Mouse (Mus musculus): ENCODE results near the gene Ikbkg. TPM values are rescaled to one million over a fixed set of nuclear protein-coding genes. Genes with fewer than 3 reads are reported as not detected.

The Ikbkg gene
- polyA plus RNA-seq, 1 experiment from 2014 or later: 16.4 TPM

DNA sequence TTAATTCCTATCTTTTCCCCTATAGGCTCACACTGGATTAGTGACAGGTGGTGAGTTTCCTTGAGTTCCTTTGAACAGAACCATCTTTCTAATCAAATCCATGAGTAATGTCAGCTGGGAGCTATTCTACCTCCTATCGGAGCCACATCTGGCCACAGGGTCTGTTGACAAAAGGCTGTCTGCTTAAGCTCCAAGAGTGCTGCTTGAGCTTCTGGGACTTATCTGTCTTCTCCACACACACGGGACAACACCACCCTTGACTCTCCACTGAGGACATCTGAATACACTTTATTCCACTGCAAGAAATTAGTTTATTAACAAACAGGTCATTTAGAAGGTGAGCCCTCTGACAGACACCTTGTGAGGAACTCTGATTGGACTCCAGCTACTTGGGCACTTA, 8.6 kb upstream of the Ikbkg start:
- Histone ChIP-seq H3K4me2 (ENCODE audit: low read length) (no peak overlapping the region), H3K9me3 (replicated peaks; ENCODE audit: control insufficient read depth, low read length, poor library complexity, severe bottlenecking) (no peaks in the 10 kb centered on the region), H3K9ac (ENCODE audit: low read depth, low read length) (no peak overlapping the region), H3K4me1 (ENCODE audit: control insufficient read depth, insufficient read depth, low read length) (no peaks in the 10 kb centered on the region), H3K27ac (ENCODE audit: low read length) (no peak overlapping the region), H3K36me3 (ENCODE audit: control insufficient read depth, insufficient read depth, low read length) (no peaks in the 10 kb centered on the region), H3K4me3 (ENCODE audit: low read depth, low read length) (no peak overlapping the region), H3K27me3 (ENCODE audit: control insufficient read depth, insufficient read depth, low read depth, low read length) (no peaks in the 10 kb centered on the region)
- ATAC-seq: no peak
- WGBS: 82% methylated on average over 2 of the region's 2 CpGs

DNA sequence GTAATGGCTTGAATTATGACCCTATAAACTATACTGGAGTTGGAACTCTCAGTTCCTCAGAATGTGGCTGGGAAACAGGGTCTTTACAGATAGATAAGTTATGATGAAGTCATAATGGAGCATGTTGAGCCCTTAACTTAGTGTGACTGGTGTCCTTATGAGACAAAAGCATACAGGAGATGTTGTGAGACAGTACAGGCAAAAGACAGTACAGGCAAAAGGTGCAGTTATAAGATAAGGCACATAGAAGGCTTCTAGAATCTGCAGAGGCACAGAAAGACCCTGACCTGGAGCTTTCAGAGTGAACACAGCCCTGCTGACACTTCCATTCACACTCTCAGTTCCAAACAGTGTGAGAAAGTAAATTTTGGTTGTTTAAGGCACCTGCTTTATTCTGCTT, 4.9 kb upstream of the Ikbkg start:
- Histone ChIP-seq H3K4me1 (ENCODE audit: control insufficient read depth, insufficient read depth, low read length) (peaks cover 9% of the 10 kb centered on the region), H3K36me3 (ENCODE audit: control insufficient read depth, insufficient read depth, low read length) (no peaks in the 10 kb centered on the region), H3K9me3 (replicated peaks; ENCODE audit: control insufficient read depth, low read length, poor library complexity, severe bottlenecking) (no peaks in the 10 kb centered on the region), H3K9ac (ENCODE audit: low read depth, low read length) (no peak overlapping the region), H3K27ac (ENCODE audit: low read length) (no peak overlapping the region), H3K4me2 (ENCODE audit: low read length) (no peak overlapping the region), H3K27me3 (ENCODE audit: control insufficient read depth, insufficient read depth, low read depth, low read length) (no peaks in the 10 kb centered on the region), H3K4me3 (ENCODE audit: low read depth, low read length) (no peak overlapping the region)
- ATAC-seq: no peak

DNA sequence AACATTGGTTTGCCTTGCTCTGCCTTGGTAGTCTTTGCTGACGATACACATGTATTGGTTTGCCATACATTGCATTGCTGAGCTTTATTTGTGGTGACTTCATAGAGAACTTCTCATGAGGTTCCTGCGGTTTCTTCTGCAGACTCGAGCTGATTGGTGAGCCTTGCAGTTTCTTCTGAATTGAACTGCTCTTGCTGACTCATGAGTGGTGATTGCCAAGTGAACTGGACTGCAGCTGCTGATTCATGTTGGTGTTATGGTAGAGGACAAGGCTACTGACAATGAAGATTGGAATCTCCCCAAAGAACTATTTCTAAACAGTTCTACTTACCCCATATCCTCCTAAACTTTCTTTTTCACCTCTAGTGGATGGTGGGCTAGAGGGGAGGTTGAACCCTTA, 7.0 kb downstream of the Ikbkg start:
- Histone ChIP-seq H3K27ac (ENCODE audit: low read length) (no peak overlapping the region), H3K4me1 (ENCODE audit: control insufficient read depth, insufficient read depth, low read length) (no peaks in the 10 kb centered on the region), H3K27me3 (ENCODE audit: control insufficient read depth, insufficient read depth, low read depth, low read length) (no peaks in the 10 kb centered on the region), H3K9me3 (replicated peaks; ENCODE audit: control insufficient read depth, low read length, poor library complexity, severe bottlenecking) (no peaks in the 10 kb centered on the region), H3K9ac (ENCODE audit: low read depth, low read length) (no peak overlapping the region), H3K4me2 (ENCODE audit: low read length) (no peak overlapping the region), H3K36me3 (ENCODE audit: control insufficient read depth, insufficient read depth, low read length) (no peaks in the 10 kb centered on the region), H3K4me3 (ENCODE audit: low read depth, low read length) (no peak overlapping the region)
- 84% methylated on average over 3 of the region's 3 CpGs for WGBS
- no peak for ATAC-seq

DNA sequence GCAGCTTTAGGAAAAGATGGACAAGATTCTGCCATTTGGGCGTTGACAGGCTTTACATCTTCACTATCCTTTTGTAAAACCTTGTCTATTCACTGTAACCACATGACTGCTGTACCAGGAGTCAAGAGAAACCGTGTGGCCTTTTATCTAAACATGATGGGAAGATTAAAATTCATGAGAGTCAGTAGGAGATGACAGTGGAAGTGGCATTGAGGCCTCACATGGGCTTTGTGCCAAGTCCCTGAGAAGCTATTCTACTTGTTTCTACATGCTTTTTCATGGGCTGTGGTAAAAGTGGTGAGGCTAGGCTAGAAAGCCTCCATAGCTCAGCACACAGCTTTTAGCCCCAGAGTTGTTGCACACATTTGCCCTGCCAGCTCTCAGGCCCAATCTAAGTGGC, 15.2 kb downstream of the Ikbkg start:
- WGBS: 23% methylated on average over 2 of the region's 2 CpGs

DNA sequence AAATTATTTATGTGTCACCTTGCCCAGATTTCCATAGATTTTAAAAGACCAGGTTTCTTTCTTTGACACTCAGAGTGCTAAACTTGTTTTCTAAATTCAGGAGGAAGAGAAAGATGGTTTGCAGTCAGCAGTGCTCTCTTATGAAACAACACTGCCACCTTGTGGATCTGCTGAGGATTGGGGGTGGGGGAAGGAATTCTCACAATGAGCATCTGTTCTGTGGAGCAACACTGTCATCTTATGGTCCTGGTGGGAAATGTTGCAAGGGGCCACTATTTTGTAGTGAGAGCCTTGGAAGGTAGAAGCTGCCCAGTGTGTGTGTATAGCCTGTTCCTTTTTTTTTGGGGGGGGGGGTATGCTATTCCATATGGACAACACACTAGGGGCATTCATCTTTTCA, 20.3 kb downstream of the Ikbkg start:
- no peak overlapping the region for H3K9ac ChIP-seq (ENCODE audit: low read depth, low read length)
- H3K9me3 ChIP-seq (replicated peaks; ENCODE audit: control insufficient read depth, low read length, poor library complexity, severe bottlenecking): no peaks in the 10 kb centered on the region
- H3K4me1 ChIP-seq (ENCODE audit: control insufficient read depth, insufficient read depth, low read length): no peaks in the 10 kb centered on the region
- peak; percentile 86 for ATAC-seq
- no peak overlapping the region for H3K4me3 ChIP-seq (ENCODE audit: low read depth, low read length)
- H3K27me3 ChIP-seq (ENCODE audit: control insufficient read depth, insufficient read depth, low read depth, low read length): no peaks in the 10 kb centered on the region
- H3K36me3 ChIP-seq (ENCODE audit: control insufficient read depth, insufficient read depth, low read length): no peaks in the 10 kb centered on the region
- no peak overlapping the region for H3K27ac ChIP-seq (ENCODE audit: low read length)
- no peak overlapping the region for H3K4me2 ChIP-seq (ENCODE audit: low read length)

More for the DNA sequence above, 15.2 kb downstream of the Ikbkg start:
- no peak for ATAC-seq
- Histone ChIP-seq H3K27ac (ENCODE audit: low read length) (no peak overlapping the region), H3K9me3 (replicated peaks; ENCODE audit: control insufficient read depth, low read length, poor library complexity, severe bottlenecking) (no peaks in the 10 kb centered on the region), H3K9ac (ENCODE audit: low read depth, low read length) (no peak overlapping the region), H3K27me3 (ENCODE audit: control insufficient read depth, insufficient read depth, low read depth, low read length) (no peaks in the 10 kb centered on the region), H3K4me3 (ENCODE audit: low read depth, low read length) (no peak overlapping the region), H3K4me1 (ENCODE audit: control insufficient read depth, insufficient read depth, low read length) (no peaks in the 10 kb centered on the region), H3K4me2 (ENCODE audit: low read length) (no peak overlapping the region), H3K36me3 (ENCODE audit: control insufficient read depth, insufficient read depth, low read length) (no peaks in the 10 kb centered on the region)

DNA sequence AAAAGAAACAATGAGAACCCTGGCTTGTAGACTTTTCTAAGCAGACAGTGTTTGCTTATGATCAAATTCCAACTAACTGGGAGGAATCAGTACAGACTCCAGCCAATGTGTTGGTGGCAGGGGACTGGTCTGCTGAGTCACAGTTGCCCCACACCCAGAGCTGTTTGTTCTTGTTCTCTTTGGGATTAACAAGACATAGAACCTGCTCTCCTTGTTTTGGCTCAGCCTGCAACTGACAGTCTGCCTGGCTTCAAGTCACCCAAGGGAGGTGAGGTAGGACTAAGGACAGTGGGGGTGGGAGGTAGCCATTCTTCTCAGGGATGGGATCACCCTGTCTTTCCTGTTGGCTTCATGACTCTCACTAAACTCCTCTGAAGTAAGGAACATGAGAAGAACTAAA, 31.4 kb downstream of the Ikbkg start:
- H3K4me3 ChIP-seq (ENCODE audit: low read depth, low read length): no peak overlapping the region
- ATAC-seq: no peak

DNA sequence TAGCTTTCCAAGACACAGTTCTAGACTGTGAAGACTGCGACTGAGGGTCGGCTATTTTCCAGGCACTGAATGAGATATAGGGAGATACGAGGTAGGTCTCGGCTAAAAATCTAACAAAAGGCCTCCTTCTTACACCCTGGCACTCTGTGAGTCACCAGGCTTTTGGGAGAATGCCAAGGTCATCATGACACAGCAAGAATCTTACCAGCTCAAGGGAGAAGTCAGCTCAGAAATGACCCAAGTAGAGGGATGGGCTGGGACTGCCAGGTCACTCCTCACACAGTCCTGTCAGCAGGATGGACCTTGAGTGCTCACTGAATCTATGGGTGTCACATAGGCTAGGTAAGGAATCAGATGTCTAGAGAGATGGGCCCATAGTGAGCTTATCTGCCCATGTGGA, 32.1 kb downstream of the Ikbkg start:
- Histone ChIP-seq H3K9ac (ENCODE audit: low read depth, low read length) (no peak overlapping the region), H3K4me3 (ENCODE audit: low read depth, low read length) (no peak overlapping the region), H3K36me3 (ENCODE audit: control insufficient read depth, insufficient read depth, low read length) (no peaks in the 10 kb centered on the region), H3K4me1 (ENCODE audit: control insufficient read depth, insufficient read depth, low read length) (peaks cover 6% of the 10 kb centered on the region), H3K4me2 (ENCODE audit: low read length) (no peak overlapping the region), H3K27me3 (ENCODE audit: control insufficient read depth, insufficient read depth, low read depth, low read length) (no peaks in the 10 kb centered on the region), H3K9me3 (replicated peaks; ENCODE audit: control insufficient read depth, low read length, poor library complexity, severe bottlenecking) (no peaks in the 10 kb centered on the region), H3K27ac (ENCODE audit: low read length) (no peak overlapping the region)
- 88% methylated on average over 4 of the region's 4 CpGs for WGBS
- no peak for ATAC-seq

More for the DNA sequence above, 31.4 kb downstream of the Ikbkg start:
- no peaks in the 10 kb centered on the region for H3K9me3 ChIP-seq (replicated peaks; ENCODE audit: control insufficient read depth, low read length, poor library complexity, severe bottlenecking)
- H3K4me2 ChIP-seq (ENCODE audit: low read length): no peak overlapping the region
- H3K9ac ChIP-seq (ENCODE audit: low read depth, low read length): no peak overlapping the region
- no peaks in the 10 kb centered on the region for H3K27me3 ChIP-seq (ENCODE audit: control insufficient read depth, insufficient read depth, low read depth, low read length)
- H3K36me3 ChIP-seq (ENCODE audit: control insufficient read depth, insufficient read depth, low read length): no peaks in the 10 kb centered on the region
- H3K4me1 ChIP-seq (ENCODE audit: control insufficient read depth, insufficient read depth, low read length): peaks cover 5% of the 10 kb centered on the region; the same call in 1 of the 2 replicates
- H3K27ac ChIP-seq (ENCODE audit: low read length): no peak overlapping the region

DNA sequence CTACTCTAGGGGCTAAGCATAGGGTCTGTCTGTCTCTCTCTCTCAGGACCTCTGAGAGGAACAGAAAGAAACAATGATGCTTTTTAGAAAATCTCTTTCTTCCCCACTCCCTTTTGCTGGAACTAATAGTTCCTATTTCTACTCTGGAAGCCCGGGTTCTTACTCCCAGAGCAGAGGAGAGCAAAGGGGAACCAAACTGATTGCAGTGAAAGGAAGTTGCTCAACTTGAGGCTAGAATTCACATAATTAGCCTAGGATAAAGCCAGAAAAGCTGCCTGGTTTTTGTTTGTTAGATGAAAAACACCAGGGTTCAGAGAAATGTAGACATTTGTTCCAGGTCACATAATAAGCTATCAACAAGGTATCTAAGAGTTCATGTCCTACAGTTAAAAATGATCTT, 33.2 kb downstream of the Ikbkg start:
- no peaks in the 10 kb centered on the region for H3K27me3 ChIP-seq (ENCODE audit: control insufficient read depth, insufficient read depth, low read depth, low read length)

DNA sequence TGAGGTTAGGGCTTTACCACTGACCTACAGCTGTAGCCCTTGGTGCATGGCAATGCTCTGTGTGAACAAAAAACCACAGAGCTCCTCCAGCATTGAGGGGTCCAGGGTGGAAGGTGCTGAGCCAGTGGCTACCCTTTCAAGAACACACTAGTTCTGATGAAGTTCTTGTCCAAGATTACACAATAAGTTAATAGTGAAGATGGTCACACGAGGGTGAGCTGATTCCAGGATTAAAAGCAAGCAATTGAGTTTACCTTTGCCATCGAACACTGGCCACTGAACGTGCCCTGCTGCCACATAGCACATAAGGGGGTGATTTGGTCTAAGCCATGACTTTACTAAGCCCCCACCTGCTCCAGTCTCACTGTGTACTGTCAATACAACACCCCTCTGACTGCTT, 34.0 kb downstream of the Ikbkg start:
- no peak overlapping the region for H3K4me2 ChIP-seq (ENCODE audit: low read length)
- no peak overlapping the region for H3K4me3 ChIP-seq (ENCODE audit: low read depth, low read length)
- H3K9ac ChIP-seq (ENCODE audit: low read depth, low read length): no peak overlapping the region
- peaks cover 8% of the 10 kb centered on the region for H3K4me1 ChIP-seq (ENCODE audit: control insufficient read depth, insufficient read depth, low read length)
- ATAC-seq: no peak
- 87% methylated on average over 3 of the region's 3 CpGs for WGBS
- H3K27me3 ChIP-seq (ENCODE audit: control insufficient read depth, insufficient read depth, low read depth, low read length): no peaks in the 10 kb centered on the region
- H3K36me3 ChIP-seq (ENCODE audit: control insufficient read depth, insufficient read depth, low read length): no peaks in the 10 kb centered on the region
- H3K27ac ChIP-seq (ENCODE audit: low read length): no peak overlapping the region
- no peaks in the 10 kb centered on the region for H3K9me3 ChIP-seq (replicated peaks; ENCODE audit: control insufficient read depth, low read length, poor library complexity, severe bottlenecking)

More for the DNA sequence above, 33.2 kb downstream of the Ikbkg start:
- ATAC-seq: no peak
- 75% methylated on average over 1 of the region's 1 CpGs for WGBS
- H3K4me2 ChIP-seq (ENCODE audit: low read length): no peak overlapping the region
- H3K36me3 ChIP-seq (ENCODE audit: control insufficient read depth, insufficient read depth, low read length): no peaks in the 10 kb centered on the region
- H3K27ac ChIP-seq (ENCODE audit: low read length): no peak overlapping the region
- H3K4me1 ChIP-seq (ENCODE audit: control insufficient read depth, insufficient read depth, low read length): peaks cover 8% of the 10 kb centered on the region
- no peaks in the 10 kb centered on the region for H3K9me3 ChIP-seq (replicated peaks; ENCODE audit: control insufficient read depth, low read length, poor library complexity, severe bottlenecking)
- H3K4me3 ChIP-seq (ENCODE audit: low read depth, low read length): no peak overlapping the region
- no peak overlapping the region for H3K9ac ChIP-seq (ENCODE audit: low read depth, low read length)
